Mouse (Mus musculus) ES-Bruce4 (cell line): Measurements from ENCODE around the gene Ube2l3. TPM values are rescaled to one million over a fixed set of nuclear protein-coding genes. Genes with fewer than 3 reads are reported as not detected.

Experiments
- H3K27ac ChIP-seq: 2 replicates; pipeline ENCODE4 v1.5.1; 2012; ENCODE audit warnings: low read length, inconsistent platforms; ENCODE audit not compliant: insufficient read depth
- H3K27me3 ChIP-seq: 2 replicates; pipeline ENCODE4 v1.6.1; 2012; ENCODE audit warnings: mild to moderate bottlenecking, low read length, inconsistent platforms; ENCODE audit not compliant: control insufficient read depth, poor library complexity, insufficient read depth, severe bottlenecking
- H3K36me3 ChIP-seq: 2 replicates; pipeline ENCODE4 v1.6.1; 2012; ENCODE audit warnings: inconsistent platforms, mild to moderate bottlenecking, low read length, moderate library complexity; ENCODE audit not compliant: control insufficient read depth, poor library complexity, insufficient read depth, severe bottlenecking
- H3K4me1 ChIP-seq: one replicate; pipeline ENCODE4 v1.8.1; 2011; ENCODE audit warnings: low read length; ENCODE audit not compliant: control insufficient read depth, insufficient read depth
- H3K4me3 ChIP-seq: 2 replicates; pipeline ENCODE4 v1.5.1; 2011; ENCODE audit warnings: low read depth, mild to moderate bottlenecking, low read length
- H3K9ac ChIP-seq: 2 replicates; pipeline ENCODE4 v1.6.1; 2012; ENCODE audit warnings: low read depth, mild to moderate bottlenecking, inconsistent platforms; ENCODE audit not compliant: poor library complexity, severe bottlenecking
- H3K9me3 ChIP-seq: replicated peaks from 2 replicates; pipeline ENCODE4 v1.6.1; 2012; ENCODE audit warnings: mild to moderate bottlenecking, low read length, inconsistent platforms; ENCODE audit not compliant: control insufficient read depth, poor library complexity, insufficient read depth, severe bottlenecking
- CTCF ChIP-seq: IDR thresholded peaks from one replicate; pipeline ENCODE4 v1.8.1; 2011; ENCODE audit warnings: low read depth, low read length
- EP300 ChIP-seq: IDR thresholded peaks from 2 replicates; pipeline ENCODE4 v1.6.1; 2011; ENCODE audit warnings: low read depth, low read length; ENCODE audit not compliant: insufficient read depth
- POLR2A ChIP-seq: IDR thresholded peaks from one replicate; pipeline ENCODE4 v1.8.1; 2011; ENCODE audit warnings: low read length; ENCODE audit not compliant: insufficient read depth
- polyA plus RNA-seq: library from polyadenylated mRNA; stranded (reverse); fragments of >200 nt; gene quantifications from 2 replicates; pipeline ENCODE4 v1.2.4, GENCODE M21; 2011; ENCODE audit warnings: low read depth; ENCODE audit not compliant: missing spikeins, insufficient read depth, insufficient read length

Ube2l3 gene
- polyA plus RNA-seq, 1 experiment = 207 TPM

GRCm38 (mm10) chr16:17147391-17147929 lies 55.0 kb downstream of the Ube2l3 start:
- Histone ChIP-seq H3K4me3 (peak overlapping the region; percentile 69), H3K27ac (no peak overlapping the region), H3K9me3 (no peaks in the 10 kb centered on the region), H3K9ac (peak overlapping the region; percentile 66), H3K27me3 (no peaks in the 10 kb centered on the region), H3K4me1 (no peaks in the 10 kb centered on the region), H3K36me3 (peaks cover 1% of the 10 kb centered on the region; the same call in 1 of the 2 replicates)
- TF ChIP-seq CTCF (no peak), EP300 (0 out of 2 replicates have a peak, but pooled peaks have one; percentile 20), POLR2A (no peak)

- H3K27me3 ChIP-seq = no peaks in the 10 kb centered on the region
- H3K36me3 ChIP-seq = no peaks in the 10 kb centered on the region
- TF ChIP-seq EP300 = 0 out of 2 replicates have a peak, but pooled peaks have one; percentile 33
- TF ChIP-seq CTCF = peak; percentile 41
- peak; percentile 61 for TF ChIP-seq POLR2A
- no peak within 1 kb of the TSS for H3K27ac ChIP-seq
- H3K4me3 ChIP-seq = peak within 1 kb of the TSS; percentile 69
- H3K4me1 ChIP-seq = no peaks in the 10 kb centered on the region
- H3K9me3 ChIP-seq = no peaks in the 10 kb centered on the region
- peak within 1 kb of the TSS; percentile 66 for H3K9ac ChIP-seq
Observed at GRCm38 (mm10) chr16:17146772-17147235, 55.6 kb downstream of the Ube2l3 start, which contains the start of gene Ccdc116. Ccdc116 (minus strand) TSS chr16:17147229.

- Histone ChIP-seq H3K36me3 (no peaks in the 10 kb centered on the region), H3K4me3 (peak within 1 kb of the TSS; percentile 4; the same call in 1 of the 2 replicates), H3K4me1 (no peaks in the 10 kb centered on the region), H3K27ac (peak within 1 kb of the TSS; percentile 34), H3K9ac (no peak within 1 kb of the TSS), H3K27me3 (no peaks in the 10 kb centered on the region), H3K9me3 (no peaks in the 10 kb centered on the region)
- TF ChIP-seq CTCF = no peak
- TF ChIP-seq EP300 = no peak
- no peak for TF ChIP-seq POLR2A
Observed at GRCm38 (mm10) chr16:17144339-17144738, 58.1 kb downstream of the Ube2l3 start, which contains the start of gene Ydjc. Ydjc (plus strand) TSS chr16:17144621.

GRCm38 (mm10) chr16:17137355-17137754 lies 65.1 kb downstream of the Ube2l3 start:
- Histone ChIP-seq H3K27me3 (no peaks in the 10 kb centered on the region), H3K4me3 (no peak overlapping the region), H3K4me1 (no peaks in the 10 kb centered on the region), H3K36me3 (no peaks in the 10 kb centered on the region), H3K9ac (no peak overlapping the region), H3K9me3 (no peaks in the 10 kb centered on the region), H3K27ac (no peak overlapping the region)
- TF ChIP-seq CTCF (no peak), POLR2A (no peak), EP300 (no peak)

GRCm38 (mm10) chr16:17132906-17133200 lies 69.6 kb downstream of the Ube2l3 start:
- no peaks in the 10 kb centered on the region for H3K4me1 ChIP-seq
- peak overlapping the region; percentile 43; the same call in 1 of the 2 replicates for H3K4me3 ChIP-seq
- H3K9ac ChIP-seq = peak overlapping the region; percentile 63
- H3K9me3 ChIP-seq = no peaks in the 10 kb centered on the region
- TF ChIP-seq CTCF (no peak), POLR2A (no peak), EP300 (no peak)
- no peaks in the 10 kb centered on the region for H3K36me3 ChIP-seq
- H3K27me3 ChIP-seq = no peaks in the 10 kb centered on the region
- H3K27ac ChIP-seq = no peak overlapping the region

- peak within 1 kb of the TSS; percentile 78 for H3K9ac ChIP-seq
- H3K27ac ChIP-seq = no peak within 1 kb of the TSS
- no peaks in the 10 kb centered on the region for H3K27me3 ChIP-seq
- TF ChIP-seq POLR2A = peak; percentile 46
- no peak for TF ChIP-seq EP300
- TF ChIP-seq CTCF = peak; percentile 63
- no peaks in the 10 kb centered on the region for H3K9me3 ChIP-seq
- H3K4me3 ChIP-seq = peak within 1 kb of the TSS; percentile 89
- H3K4me1 ChIP-seq = no peaks in the 10 kb centered on the region
- no peaks in the 10 kb centered on the region for H3K36me3 ChIP-seq
Observed at GRCm38 (mm10) chr16:17132089-17132905, 70.2 kb downstream of the Ube2l3 start, which contains the start of gene Sdf2l1. Sdf2l1 (minus strand) TSS chr16:17132383.
